Mouse (Mus musculus): ENCODE results near the gene Ahdc1. TPM values are rescaled to one million over a fixed set of nuclear protein-coding genes. Genes with fewer than 3 reads are reported as not detected.

Ahdc1 gene
- polyA plus RNA-seq, 1 experiment, result 21.7 TPM

DNA sequence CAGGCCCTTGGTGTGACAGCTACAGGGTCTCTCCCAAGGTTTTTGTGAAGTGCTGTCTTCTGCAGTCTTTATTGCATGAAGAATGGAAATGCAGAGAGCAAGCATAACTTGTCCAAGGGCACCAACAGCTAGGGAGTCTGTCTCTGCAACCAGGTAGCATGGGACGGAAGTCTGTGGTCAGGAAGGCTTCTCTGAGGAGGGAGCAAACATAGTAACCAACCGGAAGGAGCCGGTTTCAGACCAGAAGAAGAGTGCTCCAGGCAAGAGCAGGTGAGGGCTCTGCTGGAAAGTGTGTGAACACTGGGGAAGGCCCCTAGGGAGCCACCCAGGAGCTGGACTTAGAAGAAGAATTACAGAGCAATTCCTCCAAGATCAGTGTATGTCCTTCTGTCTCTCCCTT, 39.0 kb upstream of the Ahdc1 start:
- no peak for TF ChIP-seq CTCF (IDR thresholded peaks at IDR 0.05; ENCODE audit: control insufficient read depth, insufficient read depth, low read length)
- TF ChIP-seq POLR2A (IDR thresholded peaks at IDR 0.05; ENCODE audit: borderline replicate concordance, control insufficient read depth, low read depth, low read length), result no peak
- Histone ChIP-seq H3K4me3 (replicated peaks; ENCODE audit: control insufficient read depth, low read depth, low read length) (no peak overlapping the region), H3K4me1 (ENCODE audit: control insufficient read depth, insufficient read depth, low read length) (peaks cover 12% of the 10 kb centered on the region), H3K27ac (ENCODE audit: control insufficient read depth, insufficient read depth, low read depth, low read length, poor library complexity) (peak overlapping the region; percentile 32)
- WGBS, result 23% methylated on average over 3 of the region's 3 CpGs

DNA sequence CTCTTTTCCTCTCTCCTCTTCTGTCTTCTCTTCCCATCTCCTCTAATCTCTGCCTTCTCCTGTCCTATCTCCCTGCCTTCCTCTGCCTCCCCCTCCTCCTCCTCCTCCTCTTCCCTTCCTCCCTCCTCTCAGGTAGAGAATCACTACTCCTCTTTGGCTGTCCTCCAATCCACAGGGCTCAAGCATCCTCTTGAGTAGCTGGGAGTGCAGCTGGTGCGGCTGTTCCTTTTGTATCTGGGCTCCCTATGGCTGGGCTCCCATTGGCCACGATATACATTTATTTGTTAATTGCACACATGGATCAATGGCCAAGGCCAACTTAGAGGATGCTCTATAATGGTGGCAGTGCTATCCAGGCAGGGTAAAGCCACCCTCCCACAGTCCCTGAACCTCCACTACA, 38.5 kb upstream of the Ahdc1 start:
- WGBS, result 35% methylated on average over 2 of the region's 2 CpGs
- H3K4me1 ChIP-seq (ENCODE audit: control insufficient read depth, insufficient read depth, low read length), result peaks cover 12% of the 10 kb centered on the region
- H3K4me3 ChIP-seq (replicated peaks; ENCODE audit: control insufficient read depth, low read depth, low read length), result peak overlapping the region; percentile 5
- H3K27ac ChIP-seq (ENCODE audit: control insufficient read depth, insufficient read depth, low read depth, low read length, poor library complexity), result peak overlapping the region; percentile 32
- TF ChIP-seq POLR2A (IDR thresholded peaks at IDR 0.05; ENCODE audit: borderline replicate concordance, control insufficient read depth, low read depth, low read length), result no peak
- no peak for TF ChIP-seq CTCF (IDR thresholded peaks at IDR 0.05; ENCODE audit: control insufficient read depth, insufficient read depth, low read length)

DNA sequence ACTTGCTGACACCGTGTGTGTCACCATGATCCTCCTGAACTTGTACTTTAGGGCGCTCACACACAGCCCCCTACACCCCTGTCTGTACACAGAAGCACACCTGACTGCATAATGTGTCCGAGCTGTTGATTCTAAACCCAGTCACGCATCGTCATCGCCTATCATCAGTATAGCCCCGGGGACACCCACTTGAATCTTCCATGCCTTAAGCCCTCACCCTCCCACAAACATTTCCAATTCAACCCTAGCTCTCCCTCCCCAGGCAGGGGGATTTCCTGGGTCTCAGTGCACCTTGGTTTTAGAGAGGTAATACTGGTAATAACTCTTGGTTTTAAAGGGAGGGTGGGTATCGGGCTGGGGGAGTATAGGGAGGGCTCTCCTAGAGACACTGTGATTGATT, 37.9 kb upstream of the Ahdc1 start:
- peak overlapping the region; percentile 92; the same call in 1 of the 2 replicates for H3K27ac ChIP-seq (ENCODE audit: control insufficient read depth, insufficient read depth, low read depth, low read length, poor library complexity)
- peaks cover 12% of the 10 kb centered on the region for H3K4me1 ChIP-seq (ENCODE audit: control insufficient read depth, insufficient read depth, low read length)
- WGBS, result 72% methylated on average over 8 of the region's 8 CpGs
- peak overlapping the region; percentile 5 for H3K4me3 ChIP-seq (replicated peaks; ENCODE audit: control insufficient read depth, low read depth, low read length)
- TF ChIP-seq POLR2A (IDR thresholded peaks at IDR 0.05; ENCODE audit: borderline replicate concordance, control insufficient read depth, low read depth, low read length) (no peak), CTCF (IDR thresholded peaks at IDR 0.05; ENCODE audit: control insufficient read depth, insufficient read depth, low read length) (no peak)

DNA sequence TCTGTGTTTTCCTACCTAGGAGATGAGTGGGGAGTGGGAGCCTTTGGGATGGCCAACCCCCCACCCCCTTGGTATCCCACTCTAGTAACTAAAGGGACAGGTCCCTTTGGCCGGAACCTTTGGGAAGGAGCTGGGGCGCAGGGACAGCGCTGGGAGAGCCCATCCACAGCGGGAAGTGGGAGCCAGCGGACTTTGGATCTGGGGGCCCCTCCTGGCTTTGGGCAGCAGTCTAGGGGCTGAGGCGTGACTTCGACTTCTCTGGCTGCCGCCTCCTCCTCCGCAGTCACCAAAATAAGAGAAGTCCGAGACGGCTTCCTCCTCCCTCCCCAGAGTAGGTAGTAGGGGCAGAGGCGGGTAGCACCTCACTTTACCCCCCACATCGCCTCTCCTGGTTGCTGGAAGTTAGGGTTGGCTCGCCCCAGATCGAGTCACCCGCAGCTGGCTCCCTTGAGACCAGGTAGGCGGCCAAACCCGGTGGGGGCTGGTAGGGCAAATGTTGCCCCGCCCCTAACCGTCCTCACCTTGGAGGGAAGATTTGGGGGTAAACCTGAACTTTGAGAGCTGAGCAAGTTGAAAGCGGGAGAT, 37.2 kb upstream of the Ahdc1 start, which contains the start of gene Fgr:
Gene Fgr, plus strand, starts transcription at position 282 of the 585 bp plus-strand sequence.
- peaks cover 14% of the 10 kb centered on the region for H3K4me1 ChIP-seq (ENCODE audit: control insufficient read depth, insufficient read depth, low read length)
- peak within 1 kb of the TSS; percentile 82 for H3K4me3 ChIP-seq (replicated peaks; ENCODE audit: control insufficient read depth, low read depth, low read length)
- 2% methylated on average over 21 of the region's 21 CpGs for WGBS
- no peak for TF ChIP-seq CTCF (IDR thresholded peaks at IDR 0.05; ENCODE audit: control insufficient read depth, insufficient read depth, low read length)
- TF ChIP-seq POLR2A (IDR thresholded peaks at IDR 0.05; ENCODE audit: borderline replicate concordance, control insufficient read depth, low read depth, low read length), result no peak
- peak within 1 kb of the TSS; percentile 92 for H3K27ac ChIP-seq (ENCODE audit: control insufficient read depth, insufficient read depth, low read depth, low read length, poor library complexity)

DNA sequence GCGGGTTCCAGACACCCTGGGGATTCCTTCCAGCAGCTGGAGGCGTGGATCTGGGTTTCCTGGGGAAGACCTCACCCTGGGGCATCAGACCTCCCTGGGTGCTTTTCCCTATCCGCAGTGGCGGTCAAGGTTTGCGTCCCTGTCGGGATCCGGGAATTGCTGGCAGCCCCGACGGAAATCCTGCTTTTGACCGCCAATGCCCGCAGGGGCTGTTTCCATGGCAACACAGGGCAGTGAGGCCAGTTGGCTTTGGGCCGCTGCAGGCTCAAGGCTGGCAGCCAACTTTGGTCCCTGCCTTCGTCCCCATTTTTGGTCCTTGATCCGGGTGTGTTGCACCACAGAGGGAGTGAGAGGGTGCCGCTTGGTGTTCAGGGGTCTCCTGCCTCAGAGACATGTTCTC, 36.2 kb upstream of the Ahdc1 start:
- peak overlapping the region; percentile 82 for H3K4me3 ChIP-seq (replicated peaks; ENCODE audit: control insufficient read depth, low read depth, low read length)
- 6% methylated on average over 15 of the region's 15 CpGs for WGBS
- TF ChIP-seq CTCF (IDR thresholded peaks at IDR 0.05; ENCODE audit: control insufficient read depth, insufficient read depth, low read length), result no peak
- peak; percentile 42; the same call in 1 of the 2 replicates for TF ChIP-seq POLR2A (IDR thresholded peaks at IDR 0.05; ENCODE audit: borderline replicate concordance, control insufficient read depth, low read depth, low read length)
- H3K27ac ChIP-seq (ENCODE audit: control insufficient read depth, insufficient read depth, low read depth, low read length, poor library complexity), result peak overlapping the region; percentile 92
- H3K4me1 ChIP-seq (ENCODE audit: control insufficient read depth, insufficient read depth, low read length), result peaks cover 14% of the 10 kb centered on the region

DNA sequence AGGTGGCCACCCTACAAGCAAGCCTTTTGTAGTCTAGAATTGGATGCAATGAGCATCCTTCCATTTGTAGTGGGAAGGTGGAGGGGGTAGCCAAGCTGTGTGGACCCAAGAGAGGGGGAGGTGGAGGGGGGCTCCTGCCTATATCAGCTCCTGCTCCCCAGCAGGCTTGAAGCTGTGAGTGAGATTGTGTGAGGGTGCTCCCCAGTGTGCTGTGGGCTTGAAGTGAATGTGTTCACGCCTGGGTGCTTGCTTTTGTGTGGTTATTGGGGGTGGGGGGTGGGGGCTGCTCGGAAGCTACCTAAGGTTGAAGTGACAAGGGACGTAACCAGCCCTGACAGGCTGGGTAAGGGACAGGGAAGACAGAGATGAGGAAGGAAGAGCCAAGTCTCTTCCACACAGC, 35.3 kb upstream of the Ahdc1 start:
- WGBS, result 10% methylated on average over 3 of the region's 3 CpGs
- Histone ChIP-seq H3K4me1 (ENCODE audit: control insufficient read depth, insufficient read depth, low read length) (peaks cover 14% of the 10 kb centered on the region), H3K4me3 (replicated peaks; ENCODE audit: control insufficient read depth, low read depth, low read length) (peak overlapping the region; percentile 82), H3K27ac (ENCODE audit: control insufficient read depth, insufficient read depth, low read depth, low read length, poor library complexity) (peak overlapping the region; percentile 84)
- TF ChIP-seq POLR2A (IDR thresholded peaks at IDR 0.05; ENCODE audit: borderline replicate concordance, control insufficient read depth, low read depth, low read length) (no peak), CTCF (IDR thresholded peaks at IDR 0.05; ENCODE audit: control insufficient read depth, insufficient read depth, low read length) (no peak)

DNA sequence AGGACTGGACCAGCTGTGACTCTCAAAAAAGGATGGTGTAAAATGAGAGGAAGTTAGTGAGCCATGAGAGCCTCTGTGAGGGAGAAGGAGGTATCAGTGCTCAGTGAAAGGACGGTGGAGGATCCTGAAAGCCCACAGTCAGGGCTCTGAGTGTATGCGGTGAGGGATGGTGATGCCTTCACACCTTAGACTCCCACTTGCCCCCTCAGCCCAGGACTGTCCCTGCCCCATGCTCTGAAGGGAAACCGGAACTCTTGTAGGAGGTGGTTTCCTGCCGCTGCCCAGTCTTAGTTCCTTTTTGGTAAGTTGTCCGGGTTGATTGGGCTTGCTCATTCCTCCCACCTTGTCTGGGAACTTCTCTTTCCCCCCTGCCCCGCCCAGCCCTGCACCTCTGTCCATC, 34.3 kb upstream of the Ahdc1 start:
- peak overlapping the region; percentile 84 for H3K27ac ChIP-seq (ENCODE audit: control insufficient read depth, insufficient read depth, low read depth, low read length, poor library complexity)
- peaks cover 14% of the 10 kb centered on the region for H3K4me1 ChIP-seq (ENCODE audit: control insufficient read depth, insufficient read depth, low read length)
- WGBS, result 2% methylated on average over 6 of the region's 6 CpGs
- TF ChIP-seq CTCF (IDR thresholded peaks at IDR 0.05; ENCODE audit: control insufficient read depth, insufficient read depth, low read length) (no peak), POLR2A (IDR thresholded peaks at IDR 0.05; ENCODE audit: borderline replicate concordance, control insufficient read depth, low read depth, low read length) (no peak)
- H3K4me3 ChIP-seq (replicated peaks; ENCODE audit: control insufficient read depth, low read depth, low read length), result peak overlapping the region; percentile 82

DNA sequence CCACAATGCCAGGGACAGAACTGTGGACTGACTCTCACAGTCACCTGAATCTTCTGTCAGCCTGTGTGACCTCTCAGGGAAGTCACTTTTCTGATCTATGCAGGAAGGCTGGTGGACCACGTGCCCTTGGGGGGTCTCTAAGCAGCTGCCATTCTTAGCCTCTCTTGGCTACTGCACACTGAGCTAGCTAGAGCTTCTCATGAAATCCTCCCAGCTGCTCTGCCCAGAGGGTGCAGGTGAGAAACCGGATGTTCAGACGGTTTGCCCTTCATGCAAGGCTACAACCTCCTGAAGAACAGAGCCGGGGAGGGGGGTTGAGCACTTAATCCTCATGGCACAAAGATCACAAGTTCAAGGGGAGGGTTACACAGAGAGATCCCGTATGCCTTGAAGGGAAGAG, 33.5 kb upstream of the Ahdc1 start:
- WGBS, result 11% methylated on average over 5 of the region's 5 CpGs
- Histone ChIP-seq H3K4me3 (replicated peaks; ENCODE audit: control insufficient read depth, low read depth, low read length) (peak overlapping the region; percentile 82), H3K27ac (ENCODE audit: control insufficient read depth, insufficient read depth, low read depth, low read length, poor library complexity) (peak overlapping the region; percentile 84), H3K4me1 (ENCODE audit: control insufficient read depth, insufficient read depth, low read length) (peaks cover 8% of the 10 kb centered on the region; the same call in 1 of the 2 replicates)
- TF ChIP-seq CTCF (IDR thresholded peaks at IDR 0.05; ENCODE audit: control insufficient read depth, insufficient read depth, low read length) (no peak), POLR2A (IDR thresholded peaks at IDR 0.05; ENCODE audit: borderline replicate concordance, control insufficient read depth, low read depth, low read length) (no peak)
